Mouse (Mus musculus): ENCODE results near the gene Ptges2. TPM values are rescaled to one million over a fixed set of nuclear protein-coding genes. Genes with fewer than 3 reads are reported as not detected.

The Ptges2 gene
- polyA plus RNA-seq, 1 experiment: 39.1 TPM

DNA sequence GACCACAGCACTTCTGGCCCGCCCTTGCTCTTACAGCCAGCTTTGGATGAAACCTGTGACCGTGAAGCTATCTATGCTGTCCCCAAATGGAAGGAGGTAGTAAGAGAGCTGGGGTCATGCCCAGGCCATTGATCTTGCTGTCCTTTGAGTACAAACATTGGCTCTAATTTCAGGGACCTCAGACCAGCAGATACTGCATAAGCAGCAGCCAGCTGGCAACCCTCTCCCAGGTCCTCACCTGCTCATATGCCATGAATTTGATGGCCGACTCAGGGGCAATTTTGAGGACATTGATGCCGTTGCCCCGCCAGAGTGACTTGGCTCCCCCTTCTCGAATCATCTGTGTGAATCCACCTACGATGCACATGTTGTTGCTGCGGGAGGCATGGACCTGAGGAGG is 21.8 kb downstream of the Ptges2 start:
- peaks cover 18% of the 10 kb centered on the region for H3K79me2 ChIP-seq (ENCODE audit: control insufficient read depth, insufficient read depth)

DNA sequence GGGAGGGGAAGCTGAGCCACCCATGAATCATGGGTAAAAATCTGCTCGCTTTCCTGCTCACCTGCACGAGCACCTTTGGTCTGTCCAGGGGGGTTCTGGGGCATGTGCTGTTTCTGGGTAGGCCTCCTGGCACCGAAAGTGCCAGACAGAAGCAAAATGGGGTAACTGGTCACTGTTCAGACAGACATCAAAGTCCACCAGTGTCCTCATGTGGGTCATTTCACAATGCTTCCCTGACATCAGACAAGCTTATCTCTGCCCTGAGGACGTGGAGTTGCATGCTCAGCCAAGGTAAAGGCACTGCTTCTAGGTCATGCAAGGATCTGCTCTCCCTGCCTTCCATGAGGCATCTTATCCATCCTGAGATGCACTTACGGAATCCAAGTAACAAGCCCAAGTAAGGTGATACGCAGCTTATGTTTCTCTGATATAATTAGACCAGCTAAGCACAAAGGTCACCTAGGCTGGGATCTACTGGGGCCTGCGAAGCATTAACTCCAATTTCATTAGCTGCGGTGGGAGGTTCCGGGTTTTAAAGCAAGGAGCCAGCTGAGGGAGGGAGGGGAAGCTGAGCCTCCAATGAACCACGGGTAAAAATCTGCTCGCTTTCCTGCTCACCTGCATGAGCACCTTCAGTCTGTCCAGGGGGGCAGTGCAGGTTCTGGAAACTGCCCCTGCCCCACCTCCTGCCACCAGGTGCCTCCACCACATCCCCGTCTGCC is 22.9 kb downstream of the Ptges2 start:
- H3K79me3 ChIP-seq (ENCODE audit: low read depth): peaks cover 17% of the 10 kb centered on the region
- TF ChIP-seq FOSL1 (IDR thresholded peaks at IDR 0.05; ENCODE audit: insufficient read depth, low read length, poor library complexity, severe bottlenecking) (no peak), MAX (IDR thresholded peaks at IDR 0.05) (no peak), MYOD1 (IDR thresholded peaks at IDR 0.05; ENCODE audit: control insufficient read depth, insufficient read length, low read depth) (no peak), CTCF (IDR thresholded peaks at IDR 0.05; ENCODE audit: control insufficient read depth, insufficient read depth, insufficient read length) (no peak), USF1 (IDR thresholded peaks at IDR 0.05; ENCODE audit: low read depth) (no peak), CEBPB (IDR thresholded peaks at IDR 0.05; ENCODE audit: low read depth) (no peak), MYOG (IDR thresholded peaks at IDR 0.05; ENCODE audit: control insufficient read depth, extremely low read depth, insufficient read length) (no peak)
- H3K27me3 ChIP-seq (ENCODE audit: control insufficient read depth, insufficient read depth, insufficient read length): no peaks in the 10 kb centered on the region
- H3K36me3 ChIP-seq (ENCODE audit: control insufficient read depth, insufficient read depth): peaks cover 51% of the 10 kb centered on the region
- H3K79me2 ChIP-seq (ENCODE audit: control insufficient read depth, insufficient read depth): peaks cover 29% of the 10 kb centered on the region
- H3K4me3 ChIP-seq (ENCODE audit: insufficient read depth, poor library complexity, severe bottlenecking): no peak overlapping the region
- H3ac ChIP-seq (ENCODE audit: control insufficient read depth, insufficient read length, low read depth): no peak overlapping the region

More for the DNA sequence above, 21.8 kb downstream of the Ptges2 start:
- peaks cover 9% of the 10 kb centered on the region for H3K79me3 ChIP-seq (ENCODE audit: low read depth)
- H3K36me3 ChIP-seq (ENCODE audit: control insufficient read depth, insufficient read depth): peaks cover 51% of the 10 kb centered on the region
- TF ChIP-seq MYOG (IDR thresholded peaks at IDR 0.05; ENCODE audit: control insufficient read depth, extremely low read depth, insufficient read length): no peak
- no peaks in the 10 kb centered on the region for H3K27me3 ChIP-seq (ENCODE audit: control insufficient read depth, insufficient read depth, insufficient read length)
- no peak overlapping the region for H3K4me3 ChIP-seq (ENCODE audit: insufficient read depth, poor library complexity, severe bottlenecking)
- no peak overlapping the region for H3ac ChIP-seq (ENCODE audit: control insufficient read depth, insufficient read length, low read depth)

DNA sequence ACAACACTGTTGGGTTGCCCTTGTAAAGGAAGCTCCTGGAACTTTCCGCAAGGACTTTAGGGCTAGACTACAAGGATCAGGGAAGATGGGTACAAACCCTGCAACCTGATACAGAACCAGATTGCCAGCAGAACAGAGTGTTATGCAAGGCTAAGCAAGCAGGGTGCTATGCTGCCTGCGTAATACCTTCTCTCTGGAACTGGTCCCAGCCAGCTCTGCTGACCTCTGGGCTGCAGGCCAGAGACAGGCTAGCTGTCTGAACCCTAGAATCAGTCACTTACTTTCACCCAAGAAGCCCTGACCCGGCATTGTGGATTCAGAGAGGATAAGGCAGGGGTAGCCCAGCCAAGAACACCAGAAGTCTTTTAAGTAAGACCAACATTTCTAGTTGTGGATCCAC is 23.7 kb downstream of the Ptges2 start:
- Histone ChIP-seq H3K27me3 (ENCODE audit: control insufficient read depth, insufficient read depth, insufficient read length) (no peaks in the 10 kb centered on the region), H3K79me2 (ENCODE audit: control insufficient read depth, insufficient read depth) (peaks cover 31% of the 10 kb centered on the region), H3K36me3 (ENCODE audit: control insufficient read depth, insufficient read depth) (peaks cover 51% of the 10 kb centered on the region), H3K79me3 (ENCODE audit: low read depth) (peaks cover 17% of the 10 kb centered on the region), H3K4me3 (ENCODE audit: insufficient read depth, poor library complexity, severe bottlenecking) (no peak overlapping the region), H3ac (ENCODE audit: control insufficient read depth, insufficient read length, low read depth) (no peak overlapping the region)
- TF ChIP-seq CEBPB (IDR thresholded peaks at IDR 0.05; ENCODE audit: low read depth) (no peak), FOSL1 (IDR thresholded peaks at IDR 0.05; ENCODE audit: insufficient read depth, low read length, poor library complexity, severe bottlenecking) (no peak), USF1 (IDR thresholded peaks at IDR 0.05; ENCODE audit: low read depth) (no peak)

DNA sequence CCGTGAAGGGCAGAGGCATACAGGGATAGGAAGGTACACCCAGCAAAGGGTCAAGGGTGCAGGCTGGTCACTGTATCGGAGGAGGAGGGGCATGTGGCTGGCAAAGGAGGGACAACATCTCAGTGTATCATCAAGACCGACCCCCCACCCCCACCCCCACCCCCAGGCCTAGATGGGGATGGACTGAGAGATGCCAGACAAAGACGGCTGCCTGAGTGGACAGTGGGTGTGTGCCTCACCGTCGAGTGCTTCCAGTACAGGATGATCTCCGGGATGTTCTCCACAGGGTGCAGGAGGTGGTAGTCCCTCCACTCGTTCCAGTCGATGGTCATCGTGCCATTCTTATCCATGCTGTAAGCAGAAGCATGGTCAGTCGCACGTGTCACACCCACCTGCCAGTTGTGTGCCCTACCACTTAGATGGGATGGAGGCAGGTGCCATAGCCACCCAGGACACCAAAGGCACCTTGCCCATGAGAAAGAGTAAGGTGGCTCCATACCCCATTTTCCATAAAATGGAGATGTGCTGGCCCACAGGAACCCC is 24.4 kb downstream of the Ptges2 start:
- TF ChIP-seq USF1 (IDR thresholded peaks at IDR 0.05; ENCODE audit: low read depth): no peak
- TF ChIP-seq MAX (IDR thresholded peaks at IDR 0.05): no peak
- no peak for TF ChIP-seq FOSL1 (IDR thresholded peaks at IDR 0.05; ENCODE audit: insufficient read depth, low read length, poor library complexity, severe bottlenecking)
- no peak for TF ChIP-seq MYOG (IDR thresholded peaks at IDR 0.05; ENCODE audit: control insufficient read depth, extremely low read depth, insufficient read length)
- Histone ChIP-seq H3K4me3 (ENCODE audit: insufficient read depth, poor library complexity, severe bottlenecking) (no peak overlapping the region), H3K27me3 (ENCODE audit: control insufficient read depth, insufficient read depth, insufficient read length) (no peaks in the 10 kb centered on the region), H3K79me2 (ENCODE audit: control insufficient read depth, insufficient read depth) (peaks cover 38% of the 10 kb centered on the region), H3K36me3 (ENCODE audit: control insufficient read depth, insufficient read depth) (peaks cover 51% of the 10 kb centered on the region), H3ac (ENCODE audit: control insufficient read depth, insufficient read length, low read depth) (no peak overlapping the region), H3K79me3 (ENCODE audit: low read depth) (peaks cover 17% of the 10 kb centered on the region)

- Histone ChIP-seq H3K36me3 (ENCODE audit: control insufficient read depth, insufficient read depth) (peaks cover 51% of the 10 kb centered on the region), H3K79me3 (ENCODE audit: low read depth) (peaks cover 17% of the 10 kb centered on the region), H3K4me3 (ENCODE audit: insufficient read depth, poor library complexity, severe bottlenecking) (no peak overlapping the region)
Observed at GRCm38 (mm10) chr2:32420647-32421046, 25.0 kb downstream of the Ptges2 start.

DNA sequence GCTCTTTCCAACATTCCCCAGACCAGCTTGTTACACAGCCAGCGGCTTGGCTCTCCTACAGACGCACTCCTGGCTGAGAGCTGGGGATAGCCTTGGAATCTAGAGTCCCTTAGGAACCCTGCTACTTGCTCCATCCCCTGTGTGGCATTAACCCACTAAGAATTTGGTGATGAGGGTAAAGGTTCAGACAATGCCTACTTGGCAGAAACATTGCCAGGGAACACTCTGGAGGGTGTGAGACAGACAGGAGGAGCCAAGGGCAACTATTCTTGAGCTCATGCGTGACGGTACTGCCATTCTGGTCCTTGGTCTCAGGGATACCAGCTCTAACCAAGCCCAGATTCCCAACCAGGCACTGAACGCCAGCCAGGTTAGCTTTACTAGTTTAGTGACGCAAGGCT is 26.2 kb downstream of the Ptges2 start:
- H3K4me3 ChIP-seq (ENCODE audit: insufficient read depth, poor library complexity, severe bottlenecking): no peak overlapping the region
- H3K79me3 ChIP-seq (ENCODE audit: low read depth): peaks cover 27% of the 10 kb centered on the region
- H3K79me2 ChIP-seq (ENCODE audit: control insufficient read depth, insufficient read depth): peaks cover 55% of the 10 kb centered on the region
- TF ChIP-seq CEBPB (IDR thresholded peaks at IDR 0.05; ENCODE audit: low read depth) (no peak), USF1 (IDR thresholded peaks at IDR 0.05; ENCODE audit: low read depth) (no peak), MYOD1 (IDR thresholded peaks at IDR 0.05; ENCODE audit: control insufficient read depth, insufficient read length, low read depth) (no peak), CTCF (IDR thresholded peaks at IDR 0.05; ENCODE audit: control insufficient read depth, insufficient read depth, insufficient read length) (no peak), FOSL1 (IDR thresholded peaks at IDR 0.05; ENCODE audit: insufficient read depth, low read length, poor library complexity, severe bottlenecking) (no peak), MAX (IDR thresholded peaks at IDR 0.05) (no peak), MYOG (IDR thresholded peaks at IDR 0.05; ENCODE audit: control insufficient read depth, extremely low read depth, insufficient read length) (no peak)
- no peak overlapping the region for H3ac ChIP-seq (ENCODE audit: control insufficient read depth, insufficient read length, low read depth)
- peaks cover 39% of the 10 kb centered on the region for H3K36me3 ChIP-seq (ENCODE audit: control insufficient read depth, insufficient read depth)
- H3K27me3 ChIP-seq (ENCODE audit: control insufficient read depth, insufficient read depth, insufficient read length): no peaks in the 10 kb centered on the region

More at GRCm38 (mm10) chr2:32420647-32421046, 25.0 kb downstream of the Ptges2 start:
- Histone ChIP-seq H3K27me3 (ENCODE audit: control insufficient read depth, insufficient read depth, insufficient read length) (no peaks in the 10 kb centered on the region), H3ac (ENCODE audit: control insufficient read depth, insufficient read length, low read depth) (no peak overlapping the region), H3K79me2 (ENCODE audit: control insufficient read depth, insufficient read depth) (peaks cover 43% of the 10 kb centered on the region)
- TF ChIP-seq MYOG (IDR thresholded peaks at IDR 0.05; ENCODE audit: control insufficient read depth, extremely low read depth, insufficient read length) (no peak), FOSL1 (IDR thresholded peaks at IDR 0.05; ENCODE audit: insufficient read depth, low read length, poor library complexity, severe bottlenecking) (no peak), USF1 (IDR thresholded peaks at IDR 0.05; ENCODE audit: low read depth) (no peak)
